18 mouse cellular contexts compared by ENCODE assay signal in the genomic region with DNA sequence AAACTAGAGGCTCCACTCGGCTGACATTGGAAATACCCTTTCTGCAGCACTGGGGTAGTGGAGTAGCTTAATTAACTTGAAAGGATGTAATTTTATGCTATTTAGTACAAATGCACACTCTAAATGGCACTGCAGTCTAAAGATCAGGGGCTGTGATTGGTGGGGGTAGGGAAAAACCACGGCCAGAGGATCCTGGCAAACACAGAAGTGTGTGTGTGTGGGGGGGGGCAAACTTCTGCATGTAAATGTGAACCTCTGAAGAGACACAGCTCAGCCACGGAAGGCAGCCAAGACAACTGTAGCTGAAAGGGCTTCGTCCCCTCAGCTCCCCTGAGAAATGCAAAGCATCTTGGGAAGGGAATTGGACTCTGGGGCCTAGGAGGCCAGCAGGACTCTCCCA. TPM values are rescaled to one million over a fixed set of nuclear protein-coding genes. Genes with fewer than 3 reads are reported as not detected.
DNase-seq lines count a peak whose midpoint lies in the region; ATAC-seq and TF ChIP-seq lines count a peak whose summit lies in the region.
"Had no signal": no experiment of that assay in that cellular context is flagged by ENCODE, and none has a peak within 500 bp of the region (broad histone marks: within the 10 kb centered on the region; RNA-seq: fewer than 3 reads in every experiment).

No protein-coding gene starts in this region.

- no peak overlapping the region for H3K9ac ChIP-seq in CH12.LX (ENCODE audit: insufficient read depth, low read depth)
- no peak overlapping the region for H3K9ac ChIP-seq in hindbrain, embryonic 16.5 days (ENCODE audit: low read depth, low read length)
- H3K9ac ChIP-seq in kidney, embryonic 15.5 days: no peak overlapping the region
- H3K9ac ChIP-seq: embryonic facial prominence, embryonic 12.5 days; liver, postnatal 0 days had no signal

- WGBS in hindbrain, embryonic 16.5 days: 15% methylated on average over 4 of the region's 4 CpGs
- 49% methylated on average over 4 of the region's 4 CpGs for WGBS in kidney, embryonic 15.5 days

- TF ChIP-seq POLR2A in CH12.LX (IDR thresholded peaks at IDR 0.05; ENCODE audit: low read depth, low read length): no peak
- no peak for TF ChIP-seq POLR2A in brain, embryonic 14.5 days (IDR thresholded peaks at IDR 0.05; ENCODE audit: borderline replicate concordance, extremely low read depth, insufficient read depth, insufficient read length, poor library complexity, severe bottlenecking)

- peak; percentile 48 for DNase-seq in left cerebral cortex, postnatal 4 days
- DNase-seq in left cerebral cortex, adult 9 months (ENCODE audit: low spot score in 2 of 2): no peak
- DNase-seq in CH12.LX (ENCODE audit: extremely low read depth): peak; percentile 49
- DNase-seq in brain, embryonic 14.5 days (ENCODE audit: low read depth): peak; percentile 92
- DNase-seq: adrenal gland, adult 2 months; cerebellum, adult 9-11 months; kidney, adult 11 months; layer of hippocampus, postnatal 36 days; liver; liver, postnatal 0 days; lung, postnatal 10 days; thymus, postnatal 25 days had no signal

- dilution Hi-C loops in CH12.LX (cut with MboI; ENCODE audit: extremely low pct_ligation_motif_present, extremely low pct_unique_long_range_greater_than_20kb, low sequenced_read_pairs): no loop called here

- H3K4me1 ChIP-seq in CH12.LX (ENCODE audit: control insufficient read depth in 1 of 2, insufficient read depth in 2 of 2): peaks cover 28 to 46% of the 10 kb centered on the region in 2 experiments
- H3K4me1 ChIP-seq in hindbrain, embryonic 16.5 days (ENCODE audit: control insufficient read depth, insufficient read depth, low read depth, low read length): peaks cover 44% of the 10 kb centered on the region
- H3K4me1 ChIP-seq in kidney, embryonic 15.5 days: no peaks in the 10 kb centered on the region
- H3K4me1 ChIP-seq: heart, embryonic 10.5 days had no signal

- intact Hi-C loops in left cerebral cortex, postnatal 4 days (cut with DNase I): no loop called here

- no peak for TF ChIP-seq CTCF in CH12.LX (conservative IDR thresholded peaks at IDR 0.05 in 1 of 2, IDR thresholded peaks at IDR 0.05 in 1 of 2; ENCODE audit: low read depth in 2 of 2, low read length in 2 of 2)
- TF ChIP-seq CTCF in brain, embryonic 14.5 days (IDR thresholded peaks at IDR 0.05; ENCODE audit: borderline replicate concordance, extremely low read depth, insufficient read depth, insufficient read length): no peak

- H3K9me3 ChIP-seq in CH12.LX (replicated peaks; ENCODE audit: low read length): no peaks in the 10 kb centered on the region
- H3K9me3 ChIP-seq in hindbrain, embryonic 16.5 days (ENCODE audit: control insufficient read depth, low read length): no peaks in the 10 kb centered on the region
- no peaks in the 10 kb centered on the region for H3K9me3 ChIP-seq in kidney, embryonic 15.5 days (replicated peaks)
- H3K9me3 ChIP-seq: embryonic facial prominence, embryonic 12.5 days; heart, embryonic 10.5 days had no signal

- no peaks in the 10 kb centered on the region for H3K27me3 ChIP-seq in CH12.LX (replicated peaks)
- no peaks in the 10 kb centered on the region for H3K27me3 ChIP-seq in hindbrain, embryonic 16.5 days (replicated peaks; ENCODE audit: control insufficient read depth, insufficient read depth, low read length)
- H3K27me3 ChIP-seq in kidney, embryonic 15.5 days: no peaks in the 10 kb centered on the region
- H3K27me3 ChIP-seq: embryonic facial prominence, embryonic 12.5 days had no signal

- peak; percentile 29; the same call in 1 of the 2 replicates for TF ChIP-seq EP300 in CH12.LX (IDR thresholded peaks at IDR 0.05; ENCODE audit: low read length)

- no peak overlapping the region for H3K4me3 ChIP-seq in CH12.LX (replicated peaks in 1 of 3; ENCODE audit: low read depth in 2 of 3, low read length in 2 of 3, poor library complexity in 1 of 3)
- H3K4me3 ChIP-seq in hindbrain, embryonic 16.5 days (ENCODE audit: low read length): no peak overlapping the region
- H3K4me3 ChIP-seq in kidney, embryonic 15.5 days (replicated peaks): no peak overlapping the region
- H3K4me3 ChIP-seq: embryonic facial prominence, embryonic 12.5 days; heart, embryonic 10.5 days had no signal

- peak; percentile 25; the same call in 1 of the 2 replicates for ATAC-seq in hindbrain, embryonic 16.5 days
- no peak for ATAC-seq in megakaryocyte, adult 5-6 weeks (ENCODE audit: poor library complexity, severe bottlenecking)
- ATAC-seq in kidney, embryonic 15.5 days (replicated peaks; ENCODE audit: low FRiP score): no peak
- ATAC-seq: liver, postnatal 0 days had no signal

- no peak; the same call in 1 of the 2 replicates for TF ChIP-seq RAD21 in CH12.LX (IDR thresholded peaks at IDR 0.05; ENCODE audit: low read depth, low read length)

- in situ Hi-C loops in CH12.LX (cut with MboI; ENCODE audit: low pct_ligation_motif_present, low pct_unique_long_range_greater_than_20kb, low sequenced_read_pairs): no loop called here

- no peaks in the 10 kb centered on the region for H3K79me2 ChIP-seq in CH12.LX (replicated peaks; ENCODE audit: control insufficient read depth, extremely low read depth, insufficient read depth, poor library complexity, severe bottlenecking)

- H3K27ac ChIP-seq in CH12.LX (ENCODE audit: insufficient read depth, low read depth): peak overlapping the region; percentile 35; the same call in 1 of the 2 replicates
- peak overlapping the region; percentile 65 for H3K27ac ChIP-seq in hindbrain, embryonic 16.5 days (ENCODE audit: low read depth, low read length)
- H3K27ac ChIP-seq in kidney, embryonic 15.5 days: no peak overlapping the region
- H3K27ac ChIP-seq: embryonic facial prominence, embryonic 12.5 days; heart, embryonic 10.5 days; kidney, postnatal 0 days had no signal

- H3K4me2 ChIP-seq in CH12.LX (ENCODE audit: insufficient read depth, low read depth, poor library complexity, severe bottlenecking): peak overlapping the region; percentile 29; the same call in 1 of the 2 replicates
- no peak overlapping the region for H3K4me2 ChIP-seq in hindbrain, embryonic 16.5 days (ENCODE audit: low read length)
- no peak overlapping the region for H3K4me2 ChIP-seq in kidney, embryonic 15.5 days
- H3K4me2 ChIP-seq: embryonic facial prominence, embryonic 12.5 days had no signal

- H3K36me3 ChIP-seq in CH12.LX (replicated peaks in 1 of 2; ENCODE audit: control insufficient read depth in 1 of 2, insufficient read depth in 1 of 2, low read length in 1 of 2): peaks cover 0 to 26% of the 10 kb centered on the region in 2 experiments
- H3K36me3 ChIP-seq in hindbrain, embryonic 16.5 days (ENCODE audit: control insufficient read depth, insufficient read depth, low read length): no peaks in the 10 kb centered on the region
- no peaks in the 10 kb centered on the region for H3K36me3 ChIP-seq in kidney, embryonic 15.5 days
- H3K36me3 ChIP-seq: embryonic facial prominence, embryonic 12.5 days; heart, embryonic 10.5 days had no signal

TF ChIP-seq in CH12.LX, 34 proteins besides CTCF, POLR2A, EP300 and RAD21:
- peak; percentile 36; the same call in 1 of the 2 replicates for TF ChIP-seq IRF4 (IDR thresholded peaks at IDR 0.05; ENCODE audit: low read depth, low read length)
- peak; percentile 65; the same call in 1 of the 2 replicates for TF ChIP-seq CHD2 (IDR thresholded peaks at IDR 0.05; ENCODE audit: low read length)
- 0 out of 2 replicates have a peak, but pooled peaks have one; percentile 10 for TF ChIP-seq ETS1 (conservative IDR thresholded peaks at IDR 0.05; ENCODE audit: low read depth, low read length)
- peak; percentile 44; the same call in 1 of the 2 replicates for TF ChIP-seq RCOR1 (conservative IDR thresholded peaks at IDR 0.05; ENCODE audit: low read depth, low read length)
- TF ChIP-seq E2F4 (IDR thresholded peaks at IDR 0.05; ENCODE audit: insufficient replicate concordance, low read depth, low read length): no peak

RNA-seq across cellular contexts. Expression of a gene that starts 40.7 kb away (rescaled TPM):
- total RNA-seq in left cerebral cortex, postnatal 4 days (2021): 10 to 100 TPM in 1 of 2 experiments, 1 to 10 TPM in 1; 9.3 to 13.1 TPM
- total RNA-seq in CH12.LX (2012; rRNA removed): 2.2 TPM in 2 replicates
- 1.3 and 3.0 TPM in 2 replicates for total RNA-seq in CH12.LX (2014; rRNA removed)
- 5.3 TPM in 2 replicates for polyA plus RNA-seq in CH12.LX (2012; ENCODE audit: insufficient read length, low read depth)
- 105 and 130 TPM in 2 replicates for polyA plus RNA-seq in brain, embryonic 14.5 days (2012; rRNA removed)
- polyA plus RNA-seq in hindbrain, embryonic 16.5 days (2015; fragmentation: Nextera tagmentation; extraction: Ambion mirVana): 2.5 and 3.5 TPM in 2 replicates
- 0.09 and 0.14 TPM in 2 replicates for total RNA-seq in megakaryocyte, adult 5-6 weeks (2015)
- total RNA-seq in megakaryocyte, adult 5-6 weeks (2017): 0.22 and 0.69 TPM in 2 replicates
- polyA plus RNA-seq in kidney, embryonic 15.5 days (2015; fragmentation: Nextera tagmentation; extraction: Ambion mirVana): 0.23 and 0.49 TPM in 2 replicates
- polyA plus RNA-seq: liver, postnatal 0 days had no signal

Comparison
In these comparisons a context has a peak if more than half of its experiments do, and no peak if none do; other contexts are left out.
1. DNase-seq: peak in left cerebral cortex, postnatal 4 days (single experiment), CH12.LX (single experiment) and brain, embryonic 14.5 days (single experiment); none in left cerebral cortex, adult 9 months (0 of 2).
2. RNA of a gene that starts 40.7 kb away (polyA plus RNA-seq): 105 to 130 TPM in brain, embryonic 14.5 days; 5.3 TPM in CH12.LX, 2.5 to 3.5 TPM in hindbrain, embryonic 16.5 days and 0.23 to 0.49 TPM in kidney, embryonic 15.5 days; every median in the first group is over 10 times any median in the second.